ENCODE assay signal across 32 mouse cellular contexts in genomic region chr12:106140671-106141070, GRCm38 (mm10).
DNase-seq lines count a peak whose midpoint lies in the region; ATAC-seq and TF ChIP-seq lines count a peak whose summit lies in the region.
"Had no signal": no experiment of that assay in that cellular context is flagged by ENCODE, and none has a peak within 500 bp of the region (broad histone marks: within the 10 kb centered on the region; RNA-seq: fewer than 3 reads in every experiment).

No protein-coding gene starts in this region.

- no peaks in the 10 kb centered on the region for H3K27me3 ChIP-seq in midbrain, embryonic 14.5 days (ENCODE audit: control insufficient read depth, insufficient read depth, low read length)
- H3K27me3 ChIP-seq in midbrain, embryonic 16.5 days (ENCODE audit: control insufficient read depth, insufficient read depth, low read depth, low read length) = no peaks in the 10 kb centered on the region
- no peaks in the 10 kb centered on the region for H3K27me3 ChIP-seq in heart, embryonic 10.5 days (ENCODE audit: insufficient read depth, poor library complexity, severe bottlenecking)
- no peaks in the 10 kb centered on the region for H3K27me3 ChIP-seq in hindbrain, postnatal 0 days (ENCODE audit: insufficient read depth, low read length)
- H3K27me3 ChIP-seq: forebrain, embryonic 13.5 days; heart, embryonic 12.5 days; heart, embryonic 15.5 days; hindbrain, embryonic 13.5 days; Patski had no signal

- ATAC-seq in midbrain, embryonic 14.5 days (ENCODE audit: low FRiP score, low TSS enrichment) = no peak
- ATAC-seq in midbrain, embryonic 16.5 days = no peak
- ATAC-seq in hindbrain, postnatal 0 days = no peak
- ATAC-seq: activated CD4-positive, CD25-positive, alpha-beta regulatory T cell, adult 4 months; CD4-positive, CD25-positive, alpha-beta regulatory T cell, adult 4 months; forebrain, embryonic 13.5 days; forebrain, postnatal 0 days; hindbrain, embryonic 16.5 days; intestine, postnatal 0 days; Patski had no signal

- no peak overlapping the region for H3K4me2 ChIP-seq in midbrain, embryonic 14.5 days (ENCODE audit: low read length)
- H3K4me2 ChIP-seq in midbrain, embryonic 16.5 days (ENCODE audit: low read length) = no peak overlapping the region
- no peak overlapping the region for H3K4me2 ChIP-seq in hindbrain, postnatal 0 days (ENCODE audit: low read depth, low read length)
- H3K4me2 ChIP-seq: embryonic facial prominence, embryonic 13.5 days; forebrain, embryonic 13.5 days; heart, embryonic 12.5 days; heart, embryonic 15.5 days; hindbrain, embryonic 13.5 days had no signal

- H3K4me3 ChIP-seq in midbrain, embryonic 14.5 days (replicated peaks; ENCODE audit: low read depth, low read length) = no peak overlapping the region
- H3K4me3 ChIP-seq in midbrain, embryonic 16.5 days (ENCODE audit: low read depth, low read length) = no peak overlapping the region
- H3K4me3 ChIP-seq in heart, embryonic 10.5 days = no peak overlapping the region
- H3K4me3 ChIP-seq in hindbrain, postnatal 0 days (ENCODE audit: low read length) = no peak overlapping the region
- H3K4me3 ChIP-seq: embryonic facial prominence, embryonic 10.5 days; embryonic facial prominence, embryonic 13.5 days; erythroblast, embryonic 14.5 days; forebrain, embryonic 13.5 days; gastrocnemius, adult 2 months; heart, embryonic 12.5 days; heart, embryonic 15.5 days; hindbrain, embryonic 10.5 days; hindbrain, embryonic 13.5 days had no signal

- no peaks in the 10 kb centered on the region for H3K9me3 ChIP-seq in midbrain, embryonic 14.5 days (ENCODE audit: control insufficient read depth, low read length)
- no peaks in the 10 kb centered on the region for H3K9me3 ChIP-seq in midbrain, embryonic 16.5 days (replicated peaks; ENCODE audit: control insufficient read depth, low read length, poor library complexity, severe bottlenecking)
- H3K9me3 ChIP-seq in heart, embryonic 10.5 days = no peaks in the 10 kb centered on the region
- no peaks in the 10 kb centered on the region for H3K9me3 ChIP-seq in hindbrain, postnatal 0 days (ENCODE audit: low read length)
- H3K9me3 ChIP-seq: embryonic facial prominence, embryonic 10.5 days; embryonic facial prominence, embryonic 13.5 days; forebrain, embryonic 13.5 days; heart, embryonic 12.5 days; heart, embryonic 15.5 days; hindbrain, embryonic 10.5 days; hindbrain, embryonic 13.5 days had no signal

- 0 out of 2 replicates have a peak, but pooled peaks cover 8% of the 10 kb centered on the region for H3K4me1 ChIP-seq in midbrain, embryonic 14.5 days (ENCODE audit: control insufficient read depth, insufficient read depth, low read length)
- no peaks in the 10 kb centered on the region for H3K4me1 ChIP-seq in midbrain, embryonic 16.5 days (ENCODE audit: control insufficient read depth, insufficient read depth, low read length)
- H3K4me1 ChIP-seq in heart, embryonic 10.5 days = no peaks in the 10 kb centered on the region
- no peaks in the 10 kb centered on the region for H3K4me1 ChIP-seq in hindbrain, postnatal 0 days (ENCODE audit: insufficient read depth, low read length)
- H3K4me1 ChIP-seq: heart, embryonic 12.5 days; heart, embryonic 15.5 days had no signal

- WGBS in midbrain, embryonic 14.5 days = 67% methylated on average over 8 of the region's 8 CpGs
- WGBS in midbrain, embryonic 16.5 days = 66% methylated on average over 8 of the region's 8 CpGs
- WGBS in heart, embryonic 10.5 days = 74% methylated on average over 8 of the region's 8 CpGs
- WGBS in hindbrain, postnatal 0 days = 58% methylated on average over 8 of the region's 8 CpGs

- no peak overlapping the region for H3K27ac ChIP-seq in midbrain, embryonic 14.5 days (replicated peaks; ENCODE audit: low read depth, low read length)
- no peak overlapping the region for H3K27ac ChIP-seq in midbrain, embryonic 16.5 days (ENCODE audit: low read length)
- H3K27ac ChIP-seq in heart, embryonic 10.5 days = no peak overlapping the region
- H3K27ac ChIP-seq in hindbrain, postnatal 0 days = no peak overlapping the region
- H3K27ac ChIP-seq: embryonic facial prominence, embryonic 10.5 days; embryonic facial prominence, embryonic 13.5 days; forebrain, embryonic 13.5 days; gastrocnemius, adult 2 months; heart, embryonic 15.5 days; hindbrain, embryonic 10.5 days had no signal

- TF ChIP-seq CTCF in hindbrain, postnatal 0 days (IDR thresholded peaks at IDR 0.05; ENCODE audit: low read depth) = no peak

- no peak overlapping the region for H3K9ac ChIP-seq in midbrain, embryonic 14.5 days (replicated peaks; ENCODE audit: low read length)
- H3K9ac ChIP-seq in midbrain, embryonic 16.5 days (ENCODE audit: low read depth, low read length) = no peak overlapping the region
- no peak overlapping the region for H3K9ac ChIP-seq in hindbrain, postnatal 0 days (replicated peaks; ENCODE audit: low read length)
- H3K9ac ChIP-seq: embryonic facial prominence, embryonic 13.5 days; forebrain, embryonic 13.5 days; forebrain, postnatal 0 days; heart, embryonic 12.5 days; heart, embryonic 15.5 days; hindbrain, embryonic 13.5 days had no signal

- DNase-seq in midbrain, embryonic 14.5 days = peak; percentile 55
- DNase-seq in MN1 (ENCODE audit: low spot score) (peak; percentile 9), ZHBTc4 (ENCODE audit: low read depth, low spot score) (peak; percentile 73)
- DNase-seq in heart, embryonic 10.5 days (ENCODE audit: low spot score) = no peak
- DNase-seq in hindbrain, postnatal 0 days (ENCODE audit: low spot score) = no peak
- DNase-seq: adrenal gland, adult 8-10 months; adrenal gland, postnatal 25 days; cerebellum, adult 11 months; cerebellum, adult 2 months; cerebellum, postnatal 10 days; cerebellum, postnatal 36 days; embryo, embryonic 11 days; forebrain, postnatal 0 days; gastrocnemius, adult 2 months; gastrocnemius, postnatal 14 days; heart, adult 11 months; heart, postnatal 10 days; heart, postnatal 36 days had no signal

- H3K36me3 ChIP-seq in midbrain, embryonic 14.5 days (ENCODE audit: control insufficient read depth, insufficient read depth, low read length) = no peaks in the 10 kb centered on the region
- H3K36me3 ChIP-seq in midbrain, embryonic 16.5 days (ENCODE audit: control insufficient read depth, insufficient read depth, low read length) = no peaks in the 10 kb centered on the region
- no peaks in the 10 kb centered on the region for H3K36me3 ChIP-seq in heart, embryonic 10.5 days
- H3K36me3 ChIP-seq in hindbrain, postnatal 0 days (ENCODE audit: insufficient read depth, low read length) = no peaks in the 10 kb centered on the region
- H3K36me3 ChIP-seq: embryonic facial prominence, embryonic 10.5 days; embryonic facial prominence, embryonic 13.5 days; heart, embryonic 12.5 days; heart, embryonic 15.5 days; hindbrain, embryonic 10.5 days; hindbrain, embryonic 13.5 days had no signal

Comparison
In these comparisons a context has a peak if more than half of its experiments do, and no peak if none do; other contexts are left out.
1. DNase-seq: peak in midbrain, embryonic 14.5 days (single experiment), MN1 (single experiment) and ZHBTc4 (single experiment); none in heart, embryonic 10.5 days (single experiment) and hindbrain, postnatal 0 days (single experiment).